ENCODE assay signal across 15 mouse cellular contexts in the genomic region with DNA sequence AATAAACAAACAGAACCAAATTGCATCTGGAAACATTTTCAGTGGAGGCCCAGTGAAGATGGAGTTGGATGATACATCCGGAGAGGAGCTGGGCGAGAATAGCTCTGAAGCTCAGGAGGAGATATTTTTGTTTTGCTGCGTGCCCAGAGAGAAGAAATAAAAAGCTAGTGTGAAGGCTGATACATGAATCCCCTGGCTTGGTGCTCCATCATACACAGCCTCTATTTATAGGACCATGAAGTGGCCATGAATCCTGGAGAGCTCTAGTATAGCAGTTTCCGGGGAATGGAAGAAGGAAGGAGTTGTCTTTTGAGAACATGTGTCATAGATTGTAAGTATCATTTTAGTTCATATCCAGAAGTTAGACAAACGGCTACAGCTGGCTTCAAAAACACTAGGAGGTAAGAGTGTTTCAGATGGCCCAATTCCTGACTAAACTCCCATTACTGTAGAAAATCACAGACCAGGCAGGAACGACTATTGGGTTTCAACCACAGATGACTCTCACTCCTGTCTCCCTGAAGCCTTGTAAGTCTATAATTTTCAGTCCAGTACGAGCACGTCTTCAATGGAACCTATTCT.
DNase-seq lines count a peak whose midpoint lies in the region; ATAC-seq and TF ChIP-seq lines count a peak whose summit lies in the region.
"Had no signal": no experiment of that assay in that cellular context is flagged by ENCODE, and none has a peak within 500 bp of the region (broad histone marks: within the 10 kb centered on the region; RNA-seq: fewer than 3 reads in every experiment).

No protein-coding gene starts in this region.

- no peaks in the 10 kb centered on the region for H3K36me3 ChIP-seq in kidney, postnatal 0 days (ENCODE audit: insufficient read depth, low read length)
- H3K36me3 ChIP-seq in kidney, embryonic 16.5 days (ENCODE audit: insufficient read depth, low read length) = no peaks in the 10 kb centered on the region
- no peaks in the 10 kb centered on the region for H3K36me3 ChIP-seq in limb, embryonic 14.5 days (ENCODE audit: control insufficient read depth, insufficient read depth, low read length)
- H3K36me3 ChIP-seq: neural tube, embryonic 13.5 days had no signal

- ATAC-seq in kidney, postnatal 0 days (replicated peaks; ENCODE audit: low FRiP score, low read depth) = no peak
- no peak for ATAC-seq in kidney, embryonic 16.5 days (ENCODE audit: low FRiP score, low TSS enrichment)
- peak; percentile 68; the same call in 1 of the 2 replicates for ATAC-seq in limb, embryonic 14.5 days (ENCODE audit: low FRiP score, low read depth)
- ATAC-seq: hindbrain, embryonic 16.5 days had no signal

- no peak for TF ChIP-seq CTCF in gastrocnemius, adult 2 months (IDR thresholded peaks at IDR 0.05)
- TF ChIP-seq CTCF in kidney, postnatal 0 days (IDR thresholded peaks at IDR 0.05; ENCODE audit: low read depth) = no peak

- no peaks in the 10 kb centered on the region for H3K27me3 ChIP-seq in kidney, postnatal 0 days (ENCODE audit: insufficient read depth, low read length)
- H3K27me3 ChIP-seq in kidney, embryonic 16.5 days (ENCODE audit: insufficient read depth, low read length) = no peaks in the 10 kb centered on the region
- H3K27me3 ChIP-seq in limb, embryonic 14.5 days (ENCODE audit: control insufficient read depth, insufficient read depth, low read length) = no peaks in the 10 kb centered on the region
- H3K27me3 ChIP-seq: neural tube, embryonic 13.5 days had no signal

- no peak overlapping the region for H3K4me2 ChIP-seq in kidney, postnatal 0 days (ENCODE audit: low read length)
- no peak overlapping the region for H3K4me2 ChIP-seq in kidney, embryonic 16.5 days (replicated peaks; ENCODE audit: low read depth, low read length)
- no peak overlapping the region for H3K4me2 ChIP-seq in limb, embryonic 14.5 days (replicated peaks; ENCODE audit: low read depth, low read length, severe bottlenecking)
- H3K4me2 ChIP-seq: neural tube, embryonic 13.5 days had no signal

- 70% methylated on average over 8 of the region's 8 CpGs for WGBS in kidney, postnatal 0 days
- 79% methylated on average over 8 of the region's 8 CpGs for WGBS in kidney, embryonic 16.5 days
- 57% methylated on average over 8 of the region's 8 CpGs for WGBS in limb, embryonic 14.5 days

- H3K4me3 ChIP-seq in gastrocnemius, adult 2 months = peak overlapping the region; percentile 32
- no peak overlapping the region for H3K4me3 ChIP-seq in kidney, postnatal 0 days (replicated peaks; ENCODE audit: low read depth, low read length)
- no peak overlapping the region for H3K4me3 ChIP-seq in kidney, embryonic 16.5 days (ENCODE audit: low read length)
- H3K4me3 ChIP-seq in limb, embryonic 14.5 days (replicated peaks; ENCODE audit: low read length) = no peak overlapping the region
- H3K4me3 ChIP-seq: neural tube, embryonic 13.5 days had no signal

- peaks cover 9% of the 10 kb centered on the region for H3K4me1 ChIP-seq in kidney, postnatal 0 days (replicated peaks; ENCODE audit: insufficient read depth, low read length)
- peaks cover 33% of the 10 kb centered on the region for H3K4me1 ChIP-seq in kidney, embryonic 16.5 days (ENCODE audit: insufficient read depth, low read length)
- H3K4me1 ChIP-seq in limb, embryonic 14.5 days (ENCODE audit: control insufficient read depth, insufficient read depth, low read length) = peaks cover 19% of the 10 kb centered on the region
- H3K4me1 ChIP-seq: neural tube, embryonic 13.5 days had no signal

- no peaks in the 10 kb centered on the region for H3K9me3 ChIP-seq in kidney, postnatal 0 days (replicated peaks; ENCODE audit: low read length)
- H3K9me3 ChIP-seq in kidney, embryonic 16.5 days (ENCODE audit: low read length) = no peaks in the 10 kb centered on the region
- H3K9me3 ChIP-seq in limb, embryonic 14.5 days (ENCODE audit: control insufficient read depth, low read length) = no peaks in the 10 kb centered on the region
- H3K9me3 ChIP-seq: neural tube, embryonic 13.5 days had no signal

- intact Hi-C loops in gastrocnemius, adult 2 months (cut with DNase I) = loop anchor here (1.0 to 10.0 kb wide), 3 partner anchors 30 to 204 kb away; no protein-coding TSS in a partner anchor
- intact Hi-C loops in gastrocnemius, postnatal 36 days (cut with DNase I) = loop anchor here (5.0 kb wide), 1 partner anchor 32 kb away; no protein-coding TSS in a partner anchor

- no peak overlapping the region for H3K9ac ChIP-seq in kidney, postnatal 0 days (ENCODE audit: low read depth, low read length)
- no peak overlapping the region for H3K9ac ChIP-seq in kidney, embryonic 16.5 days (replicated peaks; ENCODE audit: low read length)
- no peak overlapping the region for H3K9ac ChIP-seq in limb, embryonic 14.5 days (ENCODE audit: low read depth, low read length, severe bottlenecking)
- H3K9ac ChIP-seq: neural tube, embryonic 13.5 days had no signal

- TF ChIP-seq POLR2A in limb, embryonic 14.5 days (IDR thresholded peaks at IDR 0.05; ENCODE audit: borderline replicate concordance, extremely low read depth, insufficient read depth, insufficient read length) = no peak

- DNase-seq in gastrocnemius, adult 2 months = peak; percentile 48
- no peak for DNase-seq in gastrocnemius, postnatal 36 days
- DNase-seq in kidney, postnatal 0 days (ENCODE audit: low spot score) = no peak
- DNase-seq in adipocyte (ENCODE audit: low spot score) (peak; percentile 21), liver (no peak)
- DNase-seq in limb, embryonic 14.5 days (ENCODE audit: low spot score) = peak; percentile 45
- no peak for DNase-seq in cerebellum, postnatal 4 days (ENCODE audit: low spot score in 2 of 2)
- DNase-seq: B cell, adult 2 months; embryo, embryonic 11 days; layer of hippocampus, postnatal 36 days; midbrain, embryonic 14.5 days; thymus, postnatal 14 days had no signal

- H3K27ac ChIP-seq in gastrocnemius, adult 2 months = peak overlapping the region; percentile 89
- peak overlapping the region; percentile 32; the same call in 1 of the 2 replicates for H3K27ac ChIP-seq in kidney, postnatal 0 days
- H3K27ac ChIP-seq in kidney, embryonic 16.5 days (ENCODE audit: low read length) = no peak overlapping the region
- peak overlapping the region; percentile 57 for H3K27ac ChIP-seq in limb, embryonic 14.5 days (replicated peaks; ENCODE audit: low read depth, low read length)
- H3K27ac ChIP-seq: neural tube, embryonic 13.5 days had no signal

Comparison
In these comparisons a context has a peak if more than half of its experiments do, and no peak if none do; other contexts are left out.
1. DNase-seq: peak in gastrocnemius, adult 2 months (single experiment), adipocyte (single experiment) and limb, embryonic 14.5 days (single experiment); none in gastrocnemius, postnatal 36 days (0 of 2), kidney, postnatal 0 days (single experiment), liver (single experiment) and cerebellum, postnatal 4 days (0 of 2).